Mouse (Mus musculus): ENCODE data around the gene Mip.
A peak's percentile ranks its signal among the peaks of the same experiment; 100 is the strongest.
"Not testable (repeated sequence)": the region's sequence is repeated elsewhere in the genome, so short reads cannot be mapped to it uniquely, and the experiment has no call there.

The Mip gene

GRCm38 (mm10) chr10:128247020-128247732, 21.5 kb downstream of the Mip start:
- no peak for DNase-seq (ENCODE audit: low spot score in 2 of 2)

GRCm38 (mm10) chr10:128250565-128250964, 24.9 kb downstream of the Mip start:
- no peak for DNase-seq (ENCODE audit: low spot score in 2 of 2)

GRCm38 (mm10) chr10:128253677-128254255, 28.1 kb downstream of the Mip start, which contains the start of gene Apon:
Gene Apon, plus strand, starts transcription at chr10:128254096.
- DNase-seq (ENCODE audit: low spot score in 2 of 2), result no peak

GRCm38 (mm10) chr10:128255925-128256324, 30.3 kb downstream of the Mip start:
- DNase-seq (ENCODE audit: low spot score in 2 of 2), result no peak

GRCm38 (mm10) chr10:128256328-128256727, 30.7 kb downstream of the Mip start:
- no peak for DNase-seq (ENCODE audit: low spot score in 2 of 2)

GRCm38 (mm10) chr10:128258953-128259352, 33.3 kb downstream of the Mip start:
- no peak for DNase-seq (ENCODE audit: low spot score in 2 of 2)

GRCm38 (mm10) chr10:128259946-128260345, 34.3 kb downstream of the Mip start:
- DNase-seq (ENCODE audit: low spot score in 2 of 2), result no peak

- not testable (repeated sequence) for DNase-seq (ENCODE audit: low spot score in 2 of 2)
Measured at GRCm38 (mm10) chr10:128260376-128260775, 34.7 kb downstream of the Mip start.

GRCm38 (mm10) chr10:128262300-128262699, 36.7 kb downstream of the Mip start:
- DNase-seq (ENCODE audit: low spot score in 2 of 2), result no peak

- DNase-seq (ENCODE audit: low spot score in 2 of 2), result peak in 1 of 2 experiments; percentile 14
Measured at GRCm38 (mm10) chr10:128263393-128264310, 38.0 kb downstream of the Mip start.

- no peak for DNase-seq (ENCODE audit: low spot score in 2 of 2)
Measured at GRCm38 (mm10) chr10:128268371-128268770, 42.7 kb downstream of the Mip start, which contains the start of gene Apof. Gene Apof, plus strand, starts transcription at chr10:128268671.

- DNase-seq (ENCODE audit: low spot score in 2 of 2), result no peak
Measured at GRCm38 (mm10) chr10:128269206-128269910, 43.7 kb downstream of the Mip start.

- peak; percentile 94 to 98 for DNase-seq (ENCODE audit: low spot score in 2 of 2)
Measured at GRCm38 (mm10) chr10:128270287-128270841, 44.7 kb downstream of the Mip start, which contains the start of gene Stat2. Gene Stat2, plus strand, starts transcription at chr10:128270559.

GRCm38 (mm10) chr10:128270866-128271265, 45.2 kb downstream of the Mip start:
- DNase-seq (ENCODE audit: low spot score in 2 of 2), result no peak

GRCm38 (mm10) chr10:128271883-128272282, 46.2 kb downstream of the Mip start:
- no peak for DNase-seq (ENCODE audit: low spot score in 2 of 2)

GRCm38 (mm10) chr10:128272819-128273439, 47.3 kb downstream of the Mip start:
- DNase-seq (ENCODE audit: low spot score in 2 of 2), result not testable (repeated sequence)

- DNase-seq (ENCODE audit: low spot score in 2 of 2), result not testable (repeated sequence)
Measured at GRCm38 (mm10) chr10:128275374-128275773, 49.7 kb downstream of the Mip start.

GRCm38 (mm10) chr10:128278158-128278557, 52.5 kb downstream of the Mip start:
- no peak for DNase-seq (ENCODE audit: low spot score in 2 of 2)

- DNase-seq (ENCODE audit: low spot score in 2 of 2), result no peak
Measured at GRCm38 (mm10) chr10:128280943-128281342, 55.3 kb downstream of the Mip start.

Data from left cerebral cortex, adult 9 months (tissue).